In the genomic region with DNA sequence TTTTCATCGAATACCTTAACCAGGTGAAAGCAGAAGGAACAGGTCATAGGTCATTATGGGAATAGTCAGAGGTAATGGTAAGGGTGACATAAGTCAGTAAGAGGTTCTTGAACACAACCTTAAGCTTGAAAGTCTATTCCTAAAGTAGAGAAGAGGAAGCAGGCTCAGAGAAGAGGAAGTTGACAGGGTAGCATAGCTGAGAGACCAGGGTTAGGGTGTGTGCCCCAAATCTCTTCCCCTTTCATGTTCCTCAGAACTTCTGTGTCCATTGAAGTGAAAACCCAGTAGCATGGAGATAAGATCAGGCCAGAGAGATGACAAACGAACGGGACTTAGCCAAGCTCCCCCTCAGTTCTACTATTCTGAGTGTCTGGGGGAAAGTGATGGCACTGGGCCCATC, we compare ENCODE assay signal across 18 mouse cellular contexts. TPM values are rescaled to one million over a fixed set of nuclear protein-coding genes. Genes with fewer than 3 reads are reported as not detected.
DNase-seq lines count a peak whose midpoint lies in the region; ATAC-seq and TF ChIP-seq lines count a peak whose summit lies in the region.
"Had no signal": no experiment of that assay in that cellular context is flagged by ENCODE, and none has a peak within 500 bp of the region (broad histone marks: within the 10 kb centered on the region; RNA-seq: fewer than 3 reads in every experiment).

No protein-coding gene starts in this region.

- peak; percentile 54; the same call in 1 of the 2 replicates for ATAC-seq in G1E (ENCODE audit: extremely low read depth, insufficient number of reproducible peaks, low FRiP score, poor library complexity, severe bottlenecking)
- peak; percentile 41; the same call in 1 of the 2 replicates for ATAC-seq in liver, embryonic 16.5 days (ENCODE audit: low read depth)
- ATAC-seq: forebrain, postnatal 0 days; midbrain, embryonic 13.5 days had no signal

- H3K36me3 ChIP-seq in G1E (replicated peaks) = no peaks in the 10 kb centered on the region
- no peaks in the 10 kb centered on the region for H3K36me3 ChIP-seq in liver, embryonic 16.5 days (ENCODE audit: control insufficient read depth, insufficient read depth)
- H3K36me3 ChIP-seq in limb, embryonic 10.5 days = no peaks in the 10 kb centered on the region
- H3K36me3 ChIP-seq: heart, embryonic 12.5 days; limb, embryonic 13.5 days; midbrain, embryonic 13.5 days had no signal

- H3K4me1 ChIP-seq in lung, adult 2 months (ENCODE audit: control insufficient read depth, insufficient read depth, low read length) = no peaks in the 10 kb centered on the region; the same call in 1 of the 2 replicates
- H3K4me1 ChIP-seq in G1E (ENCODE audit: insufficient read depth, low read depth, low read length) = 0 out of 2 replicates have a peak, but pooled peaks cover 3% of the 10 kb centered on the region
- H3K4me1 ChIP-seq in liver, embryonic 16.5 days (ENCODE audit: control insufficient read depth, low read depth, low read length) = no peaks in the 10 kb centered on the region
- H3K4me1 ChIP-seq in limb, embryonic 10.5 days = no peaks in the 10 kb centered on the region
- H3K4me1 ChIP-seq: limb, embryonic 13.5 days had no signal

- no peaks in the 10 kb centered on the region for H3K9me3 ChIP-seq in G1E (replicated peaks)
- H3K9me3 ChIP-seq in liver, embryonic 16.5 days (replicated peaks; ENCODE audit: control insufficient read depth, low read length) = no peaks in the 10 kb centered on the region
- H3K9me3 ChIP-seq in limb, embryonic 10.5 days (replicated peaks) = no peaks in the 10 kb centered on the region
- H3K9me3 ChIP-seq: heart, embryonic 12.5 days; midbrain, embryonic 13.5 days had no signal

- no peak overlapping the region for H3K9ac ChIP-seq in liver, embryonic 16.5 days (ENCODE audit: low read depth, low read length)
- H3K9ac ChIP-seq: forebrain, postnatal 0 days; heart, embryonic 12.5 days; limb, embryonic 13.5 days; midbrain, embryonic 13.5 days had no signal

- intact Hi-C loops in gastrocnemius, adult 2 months (cut with DNase I) = no loop called here

- peaks cover 3% of the 10 kb centered on the region; the same call in 1 of the 2 replicates for H3K27me3 ChIP-seq in G1E (ENCODE audit: insufficient read depth, low read length)
- H3K27me3 ChIP-seq in liver, embryonic 16.5 days (ENCODE audit: control insufficient read depth, insufficient read depth, low read depth, low read length) = no peaks in the 10 kb centered on the region
- no peaks in the 10 kb centered on the region for H3K27me3 ChIP-seq in limb, embryonic 10.5 days (ENCODE audit: low read depth, poor library complexity, severe bottlenecking)
- H3K27me3 ChIP-seq: heart, embryonic 12.5 days; limb, embryonic 13.5 days; midbrain, embryonic 13.5 days had no signal

- no peak overlapping the region for H3K4me3 ChIP-seq in lung, adult 2 months (replicated peaks; ENCODE audit: extremely low read depth, low read depth, low read length)
- H3K4me3 ChIP-seq in G1E (ENCODE audit: low read depth, low read length) = no peak overlapping the region
- no peak overlapping the region for H3K4me3 ChIP-seq in liver, embryonic 16.5 days (ENCODE audit: low read depth, low read length)
- no peak overlapping the region for H3K4me3 ChIP-seq in limb, embryonic 10.5 days
- H3K4me3 ChIP-seq in gastrocnemius, adult 2 months = no peak overlapping the region
- H3K4me3 ChIP-seq: heart, embryonic 12.5 days; layer of hippocampus, adult 2 months; left cerebral cortex, adult 2 months; limb, embryonic 13.5 days; midbrain, embryonic 13.5 days had no signal

- no peak overlapping the region for H3K27ac ChIP-seq in liver, embryonic 16.5 days (ENCODE audit: low read length)
- H3K27ac ChIP-seq in limb, embryonic 10.5 days = no peak overlapping the region
- no peak overlapping the region for H3K27ac ChIP-seq in gastrocnemius, adult 2 months
- H3K27ac ChIP-seq: layer of hippocampus, adult 2 months; left cerebral cortex, adult 2 months; limb, embryonic 13.5 days; midbrain, embryonic 13.5 days had no signal

- DNase-seq in lung, postnatal 36 days = peak; percentile 42
- no peak for DNase-seq in lung, adult 2 months
- DNase-seq in G1E (ENCODE audit: low spot score) = no peak
- no peak for DNase-seq in limb, embryonic 10.5 days (ENCODE audit: low spot score)
- no peak for DNase-seq in cerebellum, adult 11-12 months
- DNase-seq in gastrocnemius, adult 2 months = no peak
- DNase-seq: adrenal gland, adult 2 months; cerebellum, adult 9-10 months; forebrain, postnatal 0 days; heart, postnatal 4 days; right cerebral cortex, postnatal 25 days; thymus, adult 2 months had no signal

- no peak for TF ChIP-seq POLR2A in lung, adult 2 months (IDR thresholded peaks at IDR 0.05; ENCODE audit: borderline replicate concordance, extremely low read depth, low read depth, low read length)

- no peak for TF ChIP-seq CTCF in lung, adult 2 months (IDR thresholded peaks at IDR 0.05; ENCODE audit: insufficient read depth, low read length)
- no peak for TF ChIP-seq CTCF in G1E (IDR thresholded peaks at IDR 0.05; ENCODE audit: low read depth, low read length)
- TF ChIP-seq CTCF in gastrocnemius, adult 2 months (IDR thresholded peaks at IDR 0.05) = no peak

- H3K4me2 ChIP-seq in liver, embryonic 16.5 days (ENCODE audit: low read depth, low read length) = no peak overlapping the region
- H3K4me2 ChIP-seq: heart, embryonic 12.5 days; limb, embryonic 13.5 days; midbrain, embryonic 13.5 days had no signal

- WGBS in lung, adult 2 months = 46% methylated on average over 3 of the region's 3 CpGs
- WGBS in liver, embryonic 16.5 days (ENCODE audit: insufficient replicate concordance) = 19% methylated on average over 3 of the region's 3 CpGs
- WGBS in limb, embryonic 10.5 days = 85% methylated on average over 3 of the region's 3 CpGs

RNA-seq across cellular contexts. Expression of gene Lifr, which starts 23.5 kb away (rescaled TPM):
- polyA plus RNA-seq in lung, adult 2 months (2012; rRNA removed) = 101 and 222 TPM in 2 replicates
- not detected in 2 replicates for total RNA-seq in G1E (2014; fragmentation: Nextera tagmentation)
- 0.06 and 0.11 TPM in 2 replicates for total RNA-seq in G1E (2017)
- not detected in 2 replicates for polyA plus RNA-seq in G1E (2012)
- 29.1 and 33.6 TPM in 2 replicates for polyA plus RNA-seq in liver, embryonic 16.5 days (2015; fragmentation: Nextera tagmentation; extraction: Ambion mirVana)
- polyA plus RNA-seq in limb, embryonic 10.5 days (2016; fragmentation: Nextera tagmentation; extraction: Ambion mirVana) = 12.0 and 12.1 TPM in 2 replicates
- 10 to 100 TPM; 66.2 to 83.3 TPM for total RNA-seq in gastrocnemius, adult 2 months (2021)

Comparison
In these comparisons a context has a peak if more than half of its experiments do, and no peak if none do; other contexts are left out.
1. RNA of gene Lifr, which starts 23.5 kb away (polyA plus RNA-seq): 101 to 222 TPM in lung, adult 2 months, 29.1 to 33.6 TPM in liver, embryonic 16.5 days and 12.0 to 12.1 TPM in limb, embryonic 10.5 days; not detected in G1E; every median in the first group is over 10 times any median in the second.